Mouse (Mus musculus) liver, embryonic 13.5 days (tissue): ENCODE results near the gene Als2cl. TPM values are rescaled to one million over a fixed set of nuclear protein-coding genes. Genes with fewer than 3 reads are reported as not detected.

Experiments used
- ATAC-seq: fragments of 200-750 bp; cut with Nextera tagmentation; 2 replicates; pipeline ENCODE4 v1.8.0; 2017; ENCODE audit warnings: low read depth, mild to moderate bottlenecking, moderate number of reproducible peaks, moderate library complexity
- DNase-seq: peaks from one replicate; pipeline ENCODE4 v3.0.0; 2022
- H3K27ac ChIP-seq: fragments of 300-500 bp; sonication (generic); 2 replicates; pipeline ENCODE4 v1.5.1; 2015; ENCODE audit warnings: moderate library complexity, mild to moderate bottlenecking, inconsistent platforms
- H3K27me3 ChIP-seq: fragments of 300-500 bp; sonication (generic); 2 replicates; pipeline ENCODE4 v1.6.1; 2015; ENCODE audit warnings: mild to moderate bottlenecking, inconsistent platforms
- H3K36me3 ChIP-seq: fragments of 300-500 bp; sonication (generic); 2 replicates; pipeline ENCODE4 v1.6.1; 2015; ENCODE audit warnings: mild to moderate bottlenecking, inconsistent platforms
- H3K4me1 ChIP-seq: fragments of 300-500 bp; sonication (generic); replicated peaks from 2 replicates; pipeline ENCODE4 v1.6.1; 2015; ENCODE audit warnings: inconsistent platforms
- H3K4me2 ChIP-seq: fragments of 300-500 bp; sonication (generic); 2 replicates; pipeline ENCODE4 v1.6.1; 2015; ENCODE audit warnings: inconsistent platforms, mild to moderate bottlenecking, moderate library complexity
- H3K4me3 ChIP-seq: fragments of 300-500 bp; sonication (generic); replicated peaks from 2 replicates; pipeline ENCODE4 v1.5.1; 2015; ENCODE audit warnings: mild to moderate bottlenecking, inconsistent platforms
- H3K9ac ChIP-seq: fragments of 300-500 bp; sonication (generic); 2 replicates; pipeline ENCODE4 v1.6.1; 2015; ENCODE audit warnings: mild to moderate bottlenecking, inconsistent platforms
- H3K9me3 ChIP-seq: fragments of 300-500 bp; sonication (generic); replicated peaks from 2 replicates; pipeline ENCODE4 v1.6.1; 2016; ENCODE audit warnings: inconsistent platforms
- WGBS: fragments of 180-500 bp; shearing (Covaris S2); methylation state at CpG from one replicate; pipeline ENCODE4 v1.1.7; 2015; ENCODE audit not compliant: insufficient replicate concordance; 5-methylcytosine and 5-hydroxymethylcytosine counted together
- microRNA-seq: library from miRNA; unstranded; fragments of <30 nt; microRNA quantifications from one replicate; pipeline ENCODE4, GENCODE M21; 2016
- polyA plus RNA-seq: library from polyadenylated mRNA; unstranded; fragments of >200 nt; fragmentation: Nextera tagmentation; extraction: Ambion mirVana; gene quantifications from 2 replicates; pipeline ENCODE4 v1.2.1, GENCODE M21; 2015

Als2cl gene
- polyA plus RNA-seq, 1 experiment from 2014 or later: 1.7 TPM

- no peak overlapping the region for H3K4me3 ChIP-seq
- DNase-seq (no peak), ATAC-seq (no peak)
- H3K36me3 ChIP-seq: no peaks in the 10 kb centered on the region
- H3K27me3 ChIP-seq: peaks cover 42% of the 10 kb centered on the region
- 53% methylated on average over 6 of the region's 6 CpGs for WGBS
- H3K9ac ChIP-seq: no peak overlapping the region
- H3K9me3 ChIP-seq: no peaks in the 10 kb centered on the region
- H3K27ac ChIP-seq: no peak overlapping the region
- no peak overlapping the region for H3K4me2 ChIP-seq
- peaks cover 30% of the 10 kb centered on the region for H3K4me1 ChIP-seq
Observed at GRCm38 (mm10) chr9:110947900-110948299, 68.2 kb downstream of the Als2cl start.

GRCm38 (mm10) chr9:110948813-110949310, 69.2 kb downstream of the Als2cl start:
- Histone ChIP-seq H3K4me1 (peaks cover 36% of the 10 kb centered on the region), H3K4me3 (no peak overlapping the region), H3K9me3 (no peaks in the 10 kb centered on the region), H3K9ac (no peak overlapping the region), H3K27me3 (peaks cover 50% of the 10 kb centered on the region), H3K36me3 (no peaks in the 10 kb centered on the region), H3K27ac (no peak overlapping the region), H3K4me2 (no peak overlapping the region)
- WGBS: 44% methylated on average over 8 of the region's 8 CpGs
- DNase-seq: no peak
- no peak for ATAC-seq

- Histone ChIP-seq H3K9ac (no peak overlapping the region), H3K4me1 (peaks cover 36% of the 10 kb centered on the region), H3K27me3 (peaks cover 50% of the 10 kb centered on the region), H3K27ac (no peak overlapping the region), H3K4me2 (no peak overlapping the region), H3K36me3 (no peaks in the 10 kb centered on the region), H3K4me3 (no peak overlapping the region), H3K9me3 (no peaks in the 10 kb centered on the region)
- ATAC-seq (no peak), DNase-seq (no peak)
- WGBS: 64% methylated on average over 3 of the region's 3 CpGs
Observed at GRCm38 (mm10) chr9:110950109-110950508, 70.4 kb downstream of the Als2cl start.

Small RNA genes lying within 50 kb of the gene (microRNA-seq; reads per million reads assigned to microRNA genes)
- not detected for gene Gm24269

Other genes with a start within 250 kb of the Als2cl start
- 1.6 and 2.1 TPM in 2 replicates for gene Nbeal2, start 225.7 kb upstream of the Als2cl start, polyA plus RNA-seq
- 84.4 and 86.3 TPM in 2 replicates for gene Ccdc12, start 223.4 kb upstream of the Als2cl start, polyA plus RNA-seq
- 0.56 and 5.4 TPM in 2 replicates for gene Myl3, start 138.0 kb upstream of the Als2cl start, polyA plus RNA-seq
- 4.7 and 5.8 TPM in 2 replicates for gene Pth1r, start 132.7 kb upstream of the Als2cl start, polyA plus RNA-seq
- not detected in 2 replicates for gene Prss42, start 81.7 kb upstream of the Als2cl start, polyA plus RNA-seq
- not detected in 2 replicates for gene Prss44, start 65.9 kb upstream of the Als2cl start, polyA plus RNA-seq
- gene Prss43, start 53.2 kb upstream of the Als2cl start, polyA plus RNA-seq: not detected in 2 replicates
- not detected in 2 replicates for gene Prss45, start 45.3 kb upstream of the Als2cl start, polyA plus RNA-seq
- not detected in 2 replicates for gene Prss46, start 35.4 kb upstream of the Als2cl start, polyA plus RNA-seq
- 16.6 and 21.0 TPM in 2 replicates for gene Prss50, start 21.9 kb upstream of the Als2cl start, polyA plus RNA-seq
- 1.3 and 1.6 TPM in 2 replicates for gene Tmie, start 243 bp downstream of the Als2cl start, polyA plus RNA-seq
- not detected in 2 replicates for gene Fam240a, start 37.0 kb downstream of the Als2cl start, polyA plus RNA-seq
- not detected in 2 replicates for gene Tdgf1, start 66.3 kb downstream of the Als2cl start, polyA plus RNA-seq
- 0.29 and 0.49 TPM in 2 replicates for gene Lrrc2, start 71.7 kb downstream of the Als2cl start, polyA plus RNA-seq
- 7.1 and 12.1 TPM in 2 replicates for gene Rtp3, start 110.7 kb downstream of the Als2cl start, polyA plus RNA-seq
- 17.7 and 18.7 TPM in 2 replicates for gene Ltf, start 139.4 kb downstream of the Als2cl start, polyA plus RNA-seq
- gene Ccrl2, start 177.6 kb downstream of the Als2cl start, polyA plus RNA-seq: 12.6 and 16.5 TPM in 2 replicates
- gene Lrrfip2, start 237.7 kb downstream of the Als2cl start, polyA plus RNA-seq: 20.8 and 25.2 TPM in 2 replicates